Mouse (Mus musculus) MEL (cell line): Measurements from ENCODE around the gene A530016L24Rik. TPM values are rescaled to one million over a fixed set of nuclear protein-coding genes. Genes with fewer than 3 reads are reported as not detected.

Source experiments
- DNase-seq: peaks from one replicate; pipeline ENCODE4 v3.0.0; 2011; ENCODE audit warnings: low read depth, low spot score
- H3K27ac ChIP-seq: 2 replicates; pipeline ENCODE4 v1.5.1; 2012; ENCODE audit warnings: low read depth, mild to moderate bottlenecking, control low read depth, low read length, moderate library complexity; ENCODE audit not compliant: control insufficient read depth
- H3K27me3 ChIP-seq, 2 experiments: fragments of 150-350 bp in 1 of 2; sonication (generic) in 1 of 2; 2 replicates each; pipeline ENCODE4 v1.6.1; 2012; ENCODE audit warnings: low read length in 2 of 2, mild to moderate bottlenecking in 2 of 2, improper control_type of control experiment in 1 of 2, moderate library complexity in 1 of 2; ENCODE audit not compliant: insufficient read depth in 2 of 2, control insufficient read depth in 1 of 2
- H3K36me3 ChIP-seq, 2 experiments: 2 replicates each; pipeline ENCODE4 v1.6.1; 2012 to 2014; ENCODE audit warnings: low read length in 2 of 2, improper control_type of control experiment in 1 of 2, inconsistent platforms in 1 of 2, mild to moderate bottlenecking in 1 of 2; ENCODE audit not compliant: insufficient read depth in 2 of 2, control insufficient read depth in 1 of 2
- H3K4me1 ChIP-seq, 2 experiments: fragments of 150-350 bp in 1 of 2; sonication (generic) in 1 of 2; 2 replicates each; pipeline ENCODE4 v1.6.1; 2012; ENCODE audit warnings: low read length in 2 of 2, improper control_type of control experiment in 1 of 2, mild to moderate bottlenecking in 1 of 2; ENCODE audit not compliant: insufficient read depth in 2 of 2, control insufficient read depth in 1 of 2
- H3K4me3 ChIP-seq, 2 experiments: fragments of 150-350 bp in 1 of 2; sonication (generic) in 1 of 2; 2 replicates each; pipeline ENCODE4 v1.5.1; 2012; ENCODE audit warnings: low read depth in 2 of 2, low read length in 2 of 2, mild to moderate bottlenecking in 2 of 2, moderate library complexity in 2 of 2, control low read depth in 1 of 2, improper control_type of control experiment in 1 of 2; ENCODE audit not compliant: control insufficient read depth in 1 of 2, insufficient read depth in 1 of 2
- H3K79me2 ChIP-seq: 2 replicates; pipeline ENCODE4 v1.6.1; 2012; ENCODE audit warnings: mild to moderate bottlenecking, low read length, moderate library complexity; ENCODE audit not compliant: control insufficient read depth, poor library complexity, insufficient read depth
- H3K9ac ChIP-seq: 2 replicates; pipeline ENCODE4 v1.6.1; 2012; ENCODE audit warnings: low read depth, mild to moderate bottlenecking, control low read depth, low read length, moderate library complexity; ENCODE audit not compliant: control insufficient read depth, poor library complexity, severe bottlenecking
- H3K9me3 ChIP-seq: fragments of 150-350 bp; sonication (generic); replicated peaks from 2 replicates; pipeline ENCODE4 v1.6.1; 2012; ENCODE audit warnings: mild to moderate bottlenecking, low read length, improper control_type of control experiment, moderate library complexity; ENCODE audit not compliant: insufficient read depth
- CHD1 ChIP-seq: IDR thresholded peaks from 2 replicates; pipeline ENCODE4 v1.6.1; 2012; ENCODE audit warnings: low read depth, mild to moderate bottlenecking, inconsistent platforms, low read length, improper control_type of control experiment
- CHD2 ChIP-seq: IDR thresholded peaks from 2 replicates; pipeline ENCODE4 v1.6.1; 2011; ENCODE audit warnings: low read length, improper control_type of control experiment
- CTCF ChIP-seq, 3 experiments: IDR thresholded peaks in 2 of 3; conservative IDR thresholded peaks in 1 of 3; 2 replicates each; pipeline ENCODE4 v1.5.1; 2011 to 2012; ENCODE audit warnings: low read length in 3 of 3, low read depth in 2 of 3, mild to moderate bottlenecking in 2 of 3, improper control_type of control experiment in 1 of 3, inconsistent platforms in 1 of 3, mixed read lengths in 1 of 3, moderate library complexity in 1 of 3; ENCODE audit not compliant: control insufficient read depth in 1 of 3, insufficient read depth in 1 of 3, poor library complexity in 1 of 3, severe bottlenecking in 1 of 3
- E2F4 ChIP-seq: IDR thresholded peaks from 2 replicates; pipeline ENCODE4 v1.6.1; 2011; ENCODE audit warnings: low read depth, low read length, improper control_type of control experiment, borderline replicate concordance
- ELF1 ChIP-seq: IDR thresholded peaks from 2 replicates; pipeline ENCODE4 v1.6.1; 2014; ENCODE audit warnings: low read depth, mild to moderate bottlenecking, inconsistent platforms, low read length, improper control_type of control experiment, moderate library complexity
- EP300 ChIP-seq, 2 experiments: IDR thresholded peaks; 2 replicates each; pipeline ENCODE4 v1.6.1; 2011; ENCODE audit warnings: improper control_type of control experiment in 2 of 2, low read length in 2 of 2, low read depth in 1 of 2, mild to moderate bottlenecking in 1 of 2
- GABPA ChIP-seq: IDR thresholded peaks from 2 replicates; pipeline ENCODE4 v1.6.1; 2012; ENCODE audit warnings: low read depth, mild to moderate bottlenecking, inconsistent platforms, low read length, improper control_type of control experiment, moderate library complexity
- HCFC1 ChIP-seq: IDR thresholded peaks from 2 replicates; pipeline ENCODE4 v1.6.1; 2012; ENCODE audit warnings: low read depth, mild to moderate bottlenecking, inconsistent platforms, low read length, improper control_type of control experiment, moderate library complexity
- JUND ChIP-seq: IDR thresholded peaks from 2 replicates; pipeline ENCODE4 v1.6.1; 2011; ENCODE audit warnings: low read depth, mild to moderate bottlenecking, improper control_type of control experiment, low read length
- KAT2A ChIP-seq: conservative IDR thresholded peaks from 2 replicates; pipeline ENCODE4 v1.6.1; 2012; ENCODE audit warnings: low read depth, low read length, improper control_type of control experiment, inconsistent platforms
- MXI1 ChIP-seq: IDR thresholded peaks from 2 replicates; pipeline ENCODE4 v1.6.1; 2011; ENCODE audit warnings: mild to moderate bottlenecking, low read depth, low read length, improper control_type of control experiment
- MYB ChIP-seq: IDR thresholded peaks from 2 replicates; pipeline ENCODE4 v1.6.1; 2011; ENCODE audit warnings: mild to moderate bottlenecking, low read depth, low read length, improper control_type of control experiment
- MYC ChIP-seq: IDR thresholded peaks from 2 replicates; pipeline ENCODE4 v1.6.1; 2011; ENCODE audit warnings: low read depth, mild to moderate bottlenecking, low read length, improper control_type of control experiment, moderate library complexity
- NELFE ChIP-seq: IDR thresholded peaks from 2 replicates; pipeline ENCODE4 v1.6.1; 2011; ENCODE audit warnings: low read depth, low read length, improper control_type of control experiment
- POLR2A ChIP-seq, 2 experiments: IDR thresholded peaks; 2 replicates each; pipeline ENCODE4 v1.6.1; 2011 to 2012; ENCODE audit warnings: low read length in 2 of 2, mild to moderate bottlenecking in 2 of 2, control low read depth in 1 of 2, improper control_type of control experiment in 1 of 2, low read depth in 1 of 2, moderate library complexity in 1 of 2; ENCODE audit not compliant: control insufficient read depth in 1 of 2, insufficient read depth in 1 of 2, poor library complexity in 1 of 2
- POLR2AphosphoS5 ChIP-seq: IDR thresholded peaks from 2 replicates; pipeline ENCODE4 v1.6.1; 2012; ENCODE audit warnings: low read depth, borderline replicate concordance, mild to moderate bottlenecking, inconsistent platforms, low read length, moderate library complexity, mixed read lengths
- RAD21 ChIP-seq: IDR thresholded peaks from 2 replicates; pipeline ENCODE4 v1.6.1; 2011; ENCODE audit warnings: mild to moderate bottlenecking, low read depth, low read length, improper control_type of control experiment
- RCOR1 ChIP-seq: IDR thresholded peaks from 2 replicates; pipeline ENCODE4 v1.6.1; 2012; ENCODE audit warnings: low read depth, mild to moderate bottlenecking, inconsistent platforms, low read length, improper control_type of control experiment
- SIN3A ChIP-seq: IDR thresholded peaks from 2 replicates; pipeline ENCODE4 v1.6.1; 2012; ENCODE audit warnings: low read length, improper control_type of control experiment, inconsistent platforms
- SMC3 ChIP-seq: IDR thresholded peaks from 2 replicates; pipeline ENCODE4 v1.6.1; 2011; ENCODE audit warnings: low read depth, low read length, improper control_type of control experiment
- TAL1 ChIP-seq: IDR thresholded peaks from 2 replicates; pipeline ENCODE4 v1.6.1; 2012; ENCODE audit warnings: mild to moderate bottlenecking, inconsistent platforms, low read length, moderate library complexity, mixed read lengths
- TBP ChIP-seq: IDR thresholded peaks from 2 replicates; pipeline ENCODE4 v1.8.0; 2011; ENCODE audit warnings: low read depth, low read length, improper control_type of control experiment
- TCF12 ChIP-seq: IDR thresholded peaks from 2 replicates; pipeline ENCODE4 v1.6.1; 2014; ENCODE audit warnings: low read depth, mild to moderate bottlenecking, inconsistent platforms, low read length, improper control_type of control experiment, moderate library complexity
- UBTF ChIP-seq: IDR thresholded peaks from 2 replicates; pipeline ENCODE4 v1.6.1; 2012; ENCODE audit warnings: low read depth, mild to moderate bottlenecking, inconsistent platforms, low read length, improper control_type of control experiment, moderate library complexity, borderline replicate concordance; ENCODE audit not compliant: insufficient read depth
- USF1 ChIP-seq: IDR thresholded peaks from 2 replicates; pipeline ENCODE4 v1.6.1; 2014; ENCODE audit warnings: low read depth, mild to moderate bottlenecking, inconsistent platforms, low read length, improper control_type of control experiment, moderate library complexity
- ZKSCAN1 ChIP-seq: IDR thresholded peaks from 2 replicates; pipeline ENCODE4 v1.6.1; 2012; ENCODE audit warnings: low read depth, mild to moderate bottlenecking, inconsistent platforms, low read length, improper control_type of control experiment, moderate library complexity
- ZNF384 ChIP-seq: IDR thresholded peaks from 2 replicates; pipeline ENCODE4 v1.6.1; 2012; ENCODE audit warnings: low read depth, mild to moderate bottlenecking, inconsistent platforms, low read length, improper control_type of control experiment
- polyA plus RNA-seq, 2 experiments: library from polyadenylated mRNA; stranded (reverse) in 1 of 2; unstranded in 1 of 2; fragments of >175 nt in 1 of 2; fragments of >200 nt in 1 of 2; gene quantifications; 2 replicates each; pipeline versions ENCODE4 v1.2.1 to v1.2.4; 2012; ENCODE audit warnings: low replicate concordance in 2 of 2, low read depth in 1 of 2; ENCODE audit not compliant: insufficient read length in 2 of 2, insufficient read depth in 1 of 2, missing spikeins in 1 of 2
- total RNA-seq: library from RNA; depleted of rRNA; stranded (reverse); fragments of 300-350 nt; gene quantifications from 2 replicates; pipeline ENCODE4 v1.2.3, GENCODE M21; 2012

A530016L24Rik gene
- total and polyA plus RNA-seq, 3 experiments = not detected

DNA sequence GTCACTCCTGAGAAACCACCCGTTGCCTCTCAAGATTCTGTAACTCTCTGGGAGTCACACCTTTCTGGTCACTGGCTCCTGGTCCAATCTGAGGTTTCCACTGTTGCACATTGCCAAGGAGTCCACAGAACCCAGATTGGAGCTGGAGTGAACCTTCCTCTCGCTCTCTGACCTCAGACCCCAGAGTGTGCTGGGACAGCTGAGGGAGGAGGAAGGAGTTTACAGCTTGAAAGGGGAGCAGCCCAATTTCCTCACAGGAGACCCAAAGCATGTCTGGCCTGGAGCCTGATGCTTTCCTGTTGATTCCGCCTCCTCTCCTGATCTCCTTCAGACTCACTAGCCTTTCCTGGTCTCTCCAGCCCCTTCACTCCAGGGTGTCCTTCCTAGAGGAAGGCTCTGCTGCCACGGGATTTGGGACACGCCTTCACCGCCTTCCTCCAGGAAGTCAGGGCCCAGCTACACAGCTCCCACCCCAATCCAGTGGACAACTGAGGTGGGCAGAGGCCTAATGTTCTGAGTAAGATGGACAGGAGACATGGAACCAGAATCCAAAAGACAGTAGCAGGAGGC, 33.0 kb upstream of the A530016L24Rik start:
- Histone ChIP-seq H3K9ac (no peak overlapping the region), H3K9me3 (no peaks in the 10 kb centered on the region; the same call in 1 of the 2 replicates), H3K36me3 (no peaks in the 10 kb centered on the region), H3K4me1 (no peaks in the 10 kb centered on the region), H3K4me3 (no peak overlapping the region), H3K27ac (no peak overlapping the region), H3K79me2 (no peaks in the 10 kb centered on the region)
- no peak for DNase-seq
- no peak for TF ChIP-seq SIN3A
- no peak for TF ChIP-seq HCFC1
- TF ChIP-seq GABPA = no peak
- TF ChIP-seq MXI1 = no peak
- TF ChIP-seq POLR2AphosphoS5 = no peak
- TF ChIP-seq NELFE = no peak
- no peak for TF ChIP-seq CTCF (IDR thresholded peaks at IDR 0.05 in 2 of 3, conservative IDR thresholded peaks at IDR 0.05 in 1 of 3; ENCODE audit: control insufficient read depth in 1 of 3, insufficient read depth in 1 of 3, low read depth in 2 of 3, low read length in 3 of 3, poor library complexity in 1 of 3, severe bottlenecking in 1 of 3)
- no peak for TF ChIP-seq E2F4
- no peak for TF ChIP-seq USF1
- no peak for TF ChIP-seq KAT2A
- no peak for TF ChIP-seq ZKSCAN1
- no peak for TF ChIP-seq RCOR1
- TF ChIP-seq ELF1 = no peak
- no peak for TF ChIP-seq TBP
- TF ChIP-seq UBTF = no peak
- no peak for TF ChIP-seq TAL1
- TF ChIP-seq SMC3 = no peak
- TF ChIP-seq POLR2A (IDR thresholded peaks at IDR 0.05; ENCODE audit: control insufficient read depth in 1 of 2, insufficient read depth in 1 of 2, low read depth in 1 of 2, low read length in 2 of 2, poor library complexity in 1 of 2) = no peak
- no peak for TF ChIP-seq EP300 (IDR thresholded peaks at IDR 0.05; ENCODE audit: low read depth in 1 of 2, low read length in 2 of 2)
- TF ChIP-seq, all 39 proteins: peak for 0
- H3K27me3 ChIP-seq = peaks cover 0 to 1% of the 10 kb centered on the region in 2 experiments; a peak in 3 of 4 replicates

DNA sequence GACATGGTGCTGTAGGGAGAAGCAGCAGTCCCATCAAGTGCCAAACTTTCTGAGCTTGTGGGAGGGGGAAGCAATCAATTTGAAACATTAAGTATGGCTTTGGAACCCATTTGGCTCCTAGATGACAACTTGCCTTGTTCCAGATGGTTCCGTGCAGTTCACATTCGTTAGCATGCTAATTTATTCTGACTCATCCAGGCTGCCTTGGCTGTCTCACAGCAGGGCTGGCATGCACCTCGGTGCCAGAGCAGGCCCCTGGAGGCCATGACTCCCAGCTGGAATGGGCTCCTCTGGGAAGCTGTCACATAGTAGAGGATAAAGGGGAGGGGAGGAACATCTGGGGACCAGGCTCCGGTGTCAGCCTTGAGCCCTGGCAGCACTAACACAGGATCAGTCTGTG, 31.4 kb upstream of the A530016L24Rik start:
- TF ChIP-seq ZNF384 (no peak), CHD1 (no peak), EP300 (IDR thresholded peaks at IDR 0.05; ENCODE audit: low read depth in 1 of 2, low read length in 2 of 2) (no peak), USF1 (no peak), MYC (no peak), E2F4 (no peak), GABPA (no peak), CHD2 (no peak), SMC3 (no peak), KAT2A (no peak), SIN3A (no peak), MYB (no peak), RAD21 (no peak), JUND (no peak), ELF1 (no peak), TCF12 (no peak), UBTF (no peak)
- Histone ChIP-seq H3K27ac (no peak overlapping the region), H3K9me3 (no peaks in the 10 kb centered on the region; the same call in 1 of the 2 replicates), H3K4me1 (no peaks in the 10 kb centered on the region), H3K79me2 (no peaks in the 10 kb centered on the region), H3K4me3 (no peak overlapping the region), H3K27me3 (peaks cover 0 to 1% of the 10 kb centered on the region in 2 experiments; a peak in 2 of 4 replicates), H3K36me3 (no peaks in the 10 kb centered on the region), H3K9ac (no peak overlapping the region)
- DNase-seq = no peak
